Mouse (Mus musculus): ENCODE measurements around the gene Dhx16.

The Dhx16 gene

DNA sequence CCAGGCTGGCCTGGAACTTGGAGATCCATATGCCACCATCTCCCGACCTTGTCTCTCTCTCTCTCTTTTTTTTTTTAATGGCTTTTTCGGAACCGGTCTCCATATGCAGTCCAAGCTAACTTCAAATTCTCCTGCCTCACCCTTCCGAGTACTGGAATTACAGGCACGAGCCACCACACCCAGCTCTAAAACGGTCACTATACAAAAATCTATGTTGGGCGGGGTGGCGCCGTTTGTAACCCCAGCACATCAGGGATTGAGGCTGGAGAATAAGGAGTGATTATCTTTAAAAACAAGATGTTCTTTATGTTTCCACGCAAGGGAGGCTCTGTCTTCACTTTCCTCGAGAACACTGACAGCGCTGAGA lies 18.8 kb upstream of the Dhx16 start:
- DNase-seq = no peak

GRCm38 (mm10) chr17:35861198-35861857 lies 18.3 kb upstream of the Dhx16 start, which contains the start of gene Nrm:
Nrm (plus strand) TSS chr17:35861318.
- DNase-seq = peak; percentile 92

- no peak for DNase-seq
Observed at GRCm38 (mm10) chr17:35864832-35865353, 14.7 kb upstream of the Dhx16 start.

DNA sequence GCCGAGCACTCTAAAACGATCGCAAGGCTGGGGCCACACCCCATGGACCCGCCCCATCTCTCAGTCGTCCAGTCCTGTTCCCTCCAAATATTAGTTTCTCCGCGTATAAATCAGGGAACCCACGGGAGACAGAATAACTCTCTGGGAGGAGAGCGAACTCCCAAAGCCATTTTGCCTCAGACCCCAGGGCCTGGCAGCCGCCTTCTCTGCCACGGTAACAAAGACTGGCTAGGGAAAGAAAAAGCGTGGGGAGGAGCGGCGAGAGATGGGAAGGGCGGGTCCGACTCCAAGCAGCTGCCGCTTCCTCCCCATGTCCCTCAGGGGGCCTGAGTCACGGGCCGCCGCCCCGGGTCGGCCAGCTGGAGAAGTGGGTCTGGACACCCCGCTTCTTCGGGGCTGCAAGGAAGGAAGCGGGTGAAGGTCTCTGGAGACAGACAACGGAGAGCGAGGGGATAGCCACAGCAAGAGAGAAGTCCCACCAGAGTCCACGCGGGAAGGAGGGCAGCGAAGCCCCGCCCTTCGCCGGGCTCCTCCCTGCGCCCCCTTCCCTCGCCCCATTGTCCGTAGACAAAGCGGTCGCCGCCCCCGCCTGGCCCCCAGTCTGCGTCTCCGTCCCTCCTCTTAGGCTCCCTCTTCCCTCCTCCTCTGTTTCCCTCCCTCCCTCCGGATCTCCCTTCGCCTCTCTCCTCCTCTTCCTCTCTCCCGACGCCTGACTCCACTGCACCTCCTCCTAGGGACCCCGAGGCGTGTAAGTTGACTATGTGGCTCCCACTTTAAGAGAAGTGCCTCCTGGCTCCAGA lies 13.9 kb upstream of the Dhx16 start, which contains the start of gene Ppp1r18:
TSS of gene Ppp1r18 (plus strand) at position 113 of the 800 bp plus-strand sequence.
- DNase-seq = no peak

DNA sequence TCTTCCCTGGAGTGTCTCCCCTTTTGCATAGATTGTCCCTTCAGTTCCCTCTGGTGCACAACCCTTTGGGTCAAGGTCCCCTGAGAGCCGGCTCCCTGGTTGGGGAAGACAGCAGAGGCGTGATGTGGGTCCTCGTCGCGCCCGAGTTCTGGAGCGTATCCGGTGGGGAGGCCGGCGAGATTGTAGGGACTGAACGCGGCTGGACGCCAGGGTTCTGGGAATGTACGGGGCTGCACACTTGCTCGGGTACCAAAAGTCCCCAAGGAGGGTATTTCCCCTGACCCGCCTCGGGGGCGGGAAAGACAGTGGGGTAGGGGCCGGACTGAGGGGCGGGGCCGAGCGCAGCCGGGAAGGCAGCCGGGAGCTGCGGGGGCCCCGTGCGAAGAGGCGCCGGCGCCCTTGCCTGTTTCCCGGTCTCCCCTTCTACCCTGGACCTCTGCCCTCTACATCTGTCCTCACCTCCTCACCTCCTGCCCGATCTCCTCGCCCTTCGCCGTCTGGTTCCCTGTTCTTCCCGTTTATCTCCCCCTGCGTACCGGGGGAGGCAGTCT lies 13.3 kb upstream of the Dhx16 start:
- DNase-seq = no peak

GRCm38 (mm10) chr17:35866911-35867890 lies 12.4 kb upstream of the Dhx16 start:
- DNase-seq = no peak

GRCm38 (mm10) chr17:35868165-35868820 lies 11.3 kb upstream of the Dhx16 start:
- DNase-seq = no peak

DNA sequence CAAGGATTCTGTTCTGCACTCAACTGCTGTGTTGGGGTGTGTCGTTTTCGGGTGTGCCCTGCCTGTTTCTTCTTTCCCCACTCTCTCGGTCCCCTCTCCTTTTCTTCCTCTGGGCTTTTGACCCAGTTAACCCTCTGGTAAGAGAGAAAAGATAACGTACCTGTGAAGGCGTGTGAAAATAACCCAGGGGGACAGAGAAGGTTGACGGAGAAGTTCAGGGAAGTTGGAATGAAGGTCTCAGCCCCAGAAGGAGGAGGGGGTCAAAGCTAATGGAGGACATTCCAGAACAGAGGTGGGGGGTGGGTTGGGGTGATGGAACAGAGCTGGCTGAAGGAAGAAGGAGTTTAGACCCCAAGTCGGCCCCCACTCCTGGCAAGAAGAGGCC lies 10.7 kb upstream of the Dhx16 start:
- no peak for DNase-seq

DNA sequence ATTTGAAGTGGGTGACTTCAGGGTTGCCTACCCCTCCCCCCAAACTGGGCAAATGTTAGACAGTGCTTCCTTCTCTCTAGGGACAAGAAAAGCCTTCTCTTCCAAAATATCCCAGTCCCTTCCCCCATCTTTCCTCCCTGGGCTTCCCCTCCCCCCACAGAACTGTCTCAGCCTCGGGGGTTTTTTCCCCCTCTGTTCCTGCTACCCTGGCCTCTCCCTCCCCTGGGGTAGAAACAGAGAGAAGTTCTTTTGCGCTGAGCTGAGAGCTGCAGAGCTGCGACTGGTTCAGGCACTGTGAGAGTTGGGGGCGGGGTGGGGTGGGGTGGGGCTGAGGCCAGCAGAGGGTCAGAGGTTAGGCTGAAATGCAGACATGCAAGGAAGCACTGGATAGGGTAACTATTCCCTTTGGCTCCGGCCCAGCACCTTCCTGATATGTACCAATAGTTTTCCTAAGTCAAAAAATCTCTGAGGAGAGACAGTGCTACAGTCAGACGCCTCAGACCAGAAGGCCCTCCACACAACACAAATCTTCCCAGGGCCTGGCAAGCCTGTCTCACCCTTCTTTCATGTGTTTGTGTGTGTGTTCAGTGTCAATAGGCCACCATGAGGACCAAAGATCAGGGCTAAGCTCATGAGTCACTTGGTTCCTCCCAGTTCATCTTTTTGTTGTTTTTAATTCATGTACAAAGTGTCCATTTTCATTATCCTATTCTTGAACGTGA lies 10.1 kb upstream of the Dhx16 start:
- DNase-seq = no peak

DNA sequence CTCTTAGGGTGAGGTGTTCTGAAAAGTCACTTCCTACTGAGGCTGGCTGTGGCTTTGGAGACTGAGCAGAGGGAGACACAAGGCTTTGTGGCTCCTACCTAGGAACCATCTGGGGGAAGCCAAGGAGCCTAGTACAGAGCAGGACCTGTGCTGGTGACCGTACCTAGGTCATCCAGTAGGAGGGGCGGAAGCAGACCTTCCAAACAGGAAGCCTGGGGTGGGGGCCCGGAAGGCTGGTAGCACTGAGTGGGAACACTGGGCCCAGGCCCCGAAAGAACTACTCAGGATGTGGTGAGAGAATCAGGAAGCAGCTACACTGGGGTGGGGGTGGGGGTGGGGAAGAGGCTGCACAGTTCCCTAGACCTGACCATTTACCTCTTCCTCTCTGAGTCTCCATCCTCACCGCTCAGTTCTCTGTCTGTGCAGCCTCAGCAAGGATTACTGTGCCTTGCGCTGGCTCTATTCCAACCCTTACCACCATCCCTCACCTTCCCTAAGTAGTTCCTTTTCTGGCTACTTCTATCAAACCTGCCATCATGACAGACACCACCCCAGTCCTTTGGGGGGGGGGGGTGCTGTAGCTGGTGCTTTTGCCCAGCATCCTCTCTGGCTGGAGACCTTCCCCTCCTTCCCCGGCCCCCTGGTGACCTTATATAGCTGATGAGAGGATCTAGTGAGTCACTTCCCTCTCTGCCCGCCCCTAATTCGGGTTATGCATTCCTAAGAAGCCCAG lies 9.3 kb upstream of the Dhx16 start:
- DNase-seq = no peak

DNA sequence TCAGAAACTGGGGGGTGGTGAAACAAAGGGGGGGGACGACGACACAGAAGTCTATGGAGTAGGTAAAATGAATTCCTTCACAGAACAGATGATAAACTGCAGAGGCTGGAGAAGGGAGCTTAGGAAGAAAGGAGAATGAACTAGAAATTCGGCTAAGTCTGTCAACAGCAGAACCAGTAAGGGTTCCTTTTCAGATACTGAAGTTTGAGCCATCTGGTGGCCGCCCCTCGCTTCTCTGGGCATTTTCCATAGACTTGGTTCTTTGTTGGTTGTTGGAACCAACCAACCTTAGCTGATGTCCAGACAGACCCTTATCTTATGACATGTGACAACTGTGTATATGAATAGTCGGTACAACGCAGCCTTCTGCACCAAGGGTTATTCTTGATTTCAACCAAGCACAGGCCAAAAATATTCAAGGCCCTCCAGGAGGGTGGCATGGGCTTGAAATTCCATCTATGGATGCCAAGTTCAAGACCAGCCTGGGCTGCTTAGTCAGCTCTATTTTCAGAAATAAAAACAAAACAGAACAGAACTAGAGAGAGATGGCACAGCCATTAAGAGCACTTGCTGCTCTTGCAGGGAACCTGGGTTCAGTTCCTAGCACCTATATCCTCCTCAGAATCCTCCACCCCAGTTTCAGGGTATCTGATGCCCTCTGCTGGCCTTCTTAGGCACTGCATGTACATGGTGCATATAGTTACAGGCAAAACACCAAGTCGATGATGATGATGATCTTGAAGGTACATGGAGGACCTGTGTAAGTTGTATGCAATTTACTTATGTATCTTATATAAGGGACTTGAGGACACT lies 8.5 kb upstream of the Dhx16 start:
- no peak for DNase-seq

DNA sequence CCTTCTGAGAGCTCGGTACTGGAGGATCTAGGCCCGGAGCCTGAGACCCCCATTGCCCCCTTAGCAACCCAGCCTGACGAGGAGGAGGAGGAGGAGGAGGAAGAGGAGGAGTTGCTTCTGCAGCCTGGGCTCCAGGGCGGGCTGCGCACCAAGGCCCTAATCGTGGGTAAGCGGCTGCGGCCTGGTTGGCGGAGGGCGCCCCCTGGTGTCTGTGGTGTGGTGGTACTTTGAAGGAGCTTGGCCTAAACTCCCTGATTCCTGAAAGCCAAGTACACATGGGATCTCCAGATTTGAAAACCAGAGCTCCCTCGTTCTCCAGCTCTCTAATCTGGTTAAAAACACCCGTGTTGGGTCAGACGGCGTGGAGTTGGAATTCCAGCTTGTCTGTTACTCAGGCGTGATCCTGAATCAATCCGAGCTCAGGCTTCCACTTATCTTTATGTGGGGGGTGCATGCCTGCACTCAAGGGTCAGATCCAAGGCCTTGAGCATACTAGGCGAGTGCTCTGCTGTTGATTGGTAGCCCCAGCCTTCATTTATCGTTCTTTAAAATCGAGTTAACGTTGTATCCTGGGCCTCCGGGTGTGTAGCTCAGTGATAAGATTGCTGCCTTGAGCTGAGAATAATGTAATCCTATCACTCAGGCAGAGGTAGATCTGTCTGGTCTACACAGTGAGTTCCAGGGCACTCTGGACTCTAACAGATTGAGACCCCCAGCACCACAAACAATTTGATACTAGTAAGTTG lies 5.7 kb upstream of the Dhx16 start:
- DNase-seq = peak; percentile 83

DNA sequence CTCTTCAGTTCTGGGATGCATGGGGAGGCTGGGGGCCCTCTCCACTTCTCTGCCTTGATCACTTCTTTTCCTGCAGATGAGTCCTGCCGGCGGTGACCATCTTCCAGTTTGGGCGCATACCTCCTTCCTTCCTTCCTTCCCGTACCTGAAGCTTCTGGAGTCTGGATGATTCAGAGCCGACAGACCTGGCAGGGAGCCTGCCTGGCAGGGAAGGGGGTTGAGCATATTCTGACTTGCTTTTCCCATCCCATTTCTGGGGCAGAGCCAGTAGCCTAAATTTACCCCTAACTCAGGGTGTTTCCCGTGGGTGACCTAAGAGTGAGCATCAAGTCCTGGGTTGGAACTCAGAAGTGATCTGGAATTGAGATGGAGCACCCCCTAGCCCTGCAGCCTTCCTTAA lies 4.9 kb upstream of the Dhx16 start:
- DNase-seq = peak; percentile 73

DNA sequence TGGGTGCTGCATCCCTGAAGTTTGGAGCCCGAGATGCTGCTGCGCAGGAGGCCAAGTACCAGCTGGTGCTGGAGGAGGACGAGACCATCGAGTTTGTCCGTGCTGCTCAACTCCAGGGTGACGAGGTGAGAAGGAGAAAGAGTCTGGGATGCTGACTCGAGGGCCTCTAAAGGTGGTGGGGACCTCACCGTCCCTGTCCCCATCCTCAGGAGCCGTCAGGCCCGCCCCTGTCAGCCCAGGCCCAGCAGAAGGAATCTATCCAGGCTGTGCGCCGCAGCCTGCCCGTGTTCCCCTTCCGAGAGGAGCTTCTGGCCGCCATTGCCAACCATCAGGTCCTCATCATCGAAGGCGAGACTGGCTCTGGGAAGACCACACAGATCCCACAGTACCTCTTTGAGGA lies 3.3 kb downstream of the Dhx16 start:
- DNase-seq = no peak

GRCm38 (mm10) chr17:35883777-35884176 lies 4.2 kb downstream of the Dhx16 start:
- DNase-seq = no peak

- DNase-seq = no peak
Observed at GRCm38 (mm10) chr17:35887725-35888124, 8.1 kb downstream of the Dhx16 start.

- peak; percentile 93 for DNase-seq
Observed at GRCm38 (mm10) chr17:35896781-35897643, 17.4 kb downstream of the Dhx16 start, which contains the start of gene 2310061I04Rik. 2310061I04Rik (minus strand) TSS chr17:35897431.

All from right cerebral cortex, adult 18-20 months (tissue).